In the genomic region with DNA sequence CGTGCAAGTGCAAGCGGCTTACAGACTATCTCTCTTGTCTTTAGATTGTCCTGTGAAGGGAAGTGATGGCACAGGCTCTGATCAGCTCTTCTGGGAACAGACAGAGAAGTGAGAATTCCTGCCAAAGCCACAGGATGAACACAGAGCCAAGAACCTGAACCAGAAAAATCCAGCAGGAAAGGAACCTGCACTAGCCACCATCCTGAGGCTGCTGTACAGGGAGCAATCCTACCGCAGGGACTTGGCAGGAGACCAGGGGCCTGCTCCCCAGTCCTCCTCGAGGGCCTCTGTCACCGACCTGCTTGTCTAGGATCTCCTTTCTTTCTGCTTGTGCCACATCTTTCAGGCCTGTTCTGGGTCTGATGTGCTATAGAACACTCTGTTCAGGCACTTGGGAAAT, we compare ENCODE assay signal across 11 mouse cellular contexts.
DNase-seq lines count a peak whose midpoint lies in the region; ATAC-seq and TF ChIP-seq lines count a peak whose summit lies in the region.
"Had no signal": no experiment of that assay in that cellular context is flagged by ENCODE, and none has a peak within 500 bp of the region (broad histone marks: within the 10 kb centered on the region; RNA-seq: fewer than 3 reads in every experiment).

No protein-coding gene starts in this region.

- H3K9me3 ChIP-seq in forebrain, embryonic 12.5 days, result no peaks in the 10 kb centered on the region
- H3K9me3 ChIP-seq in hindbrain, postnatal 0 days (ENCODE audit: low read length), result no peaks in the 10 kb centered on the region

- no peak for TF ChIP-seq POLR2A in olfactory bulb, adult 2 months (IDR thresholded peaks at IDR 0.05; ENCODE audit: insufficient read depth, low read depth, low read length)

- peaks cover 15% of the 10 kb centered on the region; the same call in 1 of the 2 replicates for H3K27me3 ChIP-seq in forebrain, embryonic 12.5 days
- H3K27me3 ChIP-seq in hindbrain, postnatal 0 days (ENCODE audit: insufficient read depth, low read length), result no peaks in the 10 kb centered on the region

- no peak overlapping the region for H3K4me3 ChIP-seq in forebrain, embryonic 12.5 days (replicated peaks)
- no peak overlapping the region for H3K4me3 ChIP-seq in hindbrain, postnatal 0 days (ENCODE audit: low read length)
- H3K4me3 ChIP-seq in olfactory bulb, adult 2 months (ENCODE audit: insufficient read depth, low read depth, low read length), result no peak overlapping the region

- H3K4me2 ChIP-seq in forebrain, embryonic 12.5 days, result no peak overlapping the region
- H3K4me2 ChIP-seq in hindbrain, postnatal 0 days (ENCODE audit: low read depth, low read length), result no peak overlapping the region

- H3K27ac ChIP-seq in forebrain, embryonic 12.5 days, result peak overlapping the region; percentile 100
- H3K27ac ChIP-seq in hindbrain, postnatal 0 days, result peak overlapping the region; percentile 91
- H3K27ac ChIP-seq in olfactory bulb, adult 2 months (ENCODE audit: insufficient read depth, low read depth, low read length), result peak overlapping the region; percentile 85
- H3K27ac ChIP-seq: liver, embryonic 14.5 days; macrophage had no signal

- peaks cover 66% of the 10 kb centered on the region for H3K36me3 ChIP-seq in forebrain, embryonic 12.5 days (replicated peaks)
- H3K36me3 ChIP-seq in hindbrain, postnatal 0 days (ENCODE audit: insufficient read depth, low read length), result peaks cover 7% of the 10 kb centered on the region; the same call in 1 of the 2 replicates

- intact Hi-C loops in gastrocnemius, postnatal 14 days (cut with DNase I; ENCODE audit: low total_unique reads), result no loop called here

- peaks cover 93% of the 10 kb centered on the region for H3K4me1 ChIP-seq in forebrain, embryonic 12.5 days
- peaks cover 21% of the 10 kb centered on the region; the same call in 1 of the 2 replicates for H3K4me1 ChIP-seq in hindbrain, postnatal 0 days (ENCODE audit: insufficient read depth, low read length)
- peaks cover 56% of the 10 kb centered on the region for H3K4me1 ChIP-seq in olfactory bulb, adult 2 months (ENCODE audit: control insufficient read depth, insufficient read depth, low read length)

- 17% methylated on average over 5 of the region's 5 CpGs for WGBS in forebrain, embryonic 12.5 days
- WGBS in hindbrain, postnatal 0 days, result 17% methylated on average over 5 of the region's 5 CpGs
- 9% methylated on average over 5 of the region's 5 CpGs for WGBS in olfactory bulb, adult 2 months

- ATAC-seq in forebrain, embryonic 12.5 days (ENCODE audit: low FRiP score), result no peak
- no peak for ATAC-seq in hindbrain, postnatal 0 days

- peak overlapping the region; percentile 50 for H3K9ac ChIP-seq in forebrain, embryonic 12.5 days
- H3K9ac ChIP-seq in hindbrain, postnatal 0 days (replicated peaks; ENCODE audit: low read length), result 0 out of 2 replicates have a peak overlapping the region, but pooled peaks have one; percentile 24
- H3K9ac ChIP-seq: liver, embryonic 14.5 days had no signal

- peak; percentile 63 to 69 for DNase-seq in right cerebral cortex, postnatal 10 days (ENCODE audit: low spot score in 2 of 2)
- no peak for DNase-seq in right cerebral cortex, postnatal 14 days
- no peak for DNase-seq in hindbrain, postnatal 0 days (ENCODE audit: low spot score)
- no peak for DNase-seq in gastrocnemius, postnatal 14 days
- no peak for DNase-seq in urinary bladder, postnatal 25 days (ENCODE audit: low spot score)
- DNase-seq in adrenal gland, postnatal 14 days, result no peak
- DNase-seq: thymus, postnatal 4 days had no signal

- no peak for TF ChIP-seq CTCF in hindbrain, postnatal 0 days (IDR thresholded peaks at IDR 0.05; ENCODE audit: low read depth)
- TF ChIP-seq CTCF in olfactory bulb, adult 2 months (IDR thresholded peaks at IDR 0.05; ENCODE audit: insufficient read depth, low read depth, low read length), result no peak

Comparison
In these comparisons a context has a peak if more than half of its experiments do, and no peak if none do; other contexts are left out.
1. DNase-seq: peak in right cerebral cortex, postnatal 10 days (2 of 2); none in right cerebral cortex, postnatal 14 days (single experiment), hindbrain, postnatal 0 days (single experiment), gastrocnemius, postnatal 14 days (single experiment), urinary bladder, postnatal 25 days (single experiment) and adrenal gland, postnatal 14 days (single experiment).
2. Peak in every context shown above with its lines, with median percentiles within 50 percentile points of each other: H3K27ac ChIP-seq.